Mouse (Mus musculus): ENCODE data around the gene Apoe.

The Apoe gene

DNA sequence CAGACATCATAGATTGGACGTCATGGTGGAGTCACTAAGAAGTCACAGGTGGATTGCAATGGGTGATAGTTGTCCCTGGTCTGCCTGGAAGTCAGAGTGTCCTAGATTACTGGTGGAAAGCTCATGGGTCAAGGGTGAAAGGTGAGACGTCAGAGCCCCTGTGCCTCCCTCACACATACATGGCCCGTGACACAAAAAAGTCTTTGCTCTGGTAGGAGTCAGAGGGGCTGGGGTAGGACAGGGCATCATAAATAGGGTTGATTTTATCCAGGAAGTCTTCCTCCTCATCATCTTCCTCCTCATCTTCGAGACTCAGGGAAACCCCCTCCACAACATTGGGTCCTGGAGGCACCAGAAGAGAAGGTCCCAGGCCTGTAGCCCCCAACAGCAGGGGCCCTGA is 18.4 kb upstream of the Apoe start:
- intact Hi-C loops (cut with DNase I): no loop called here

DNA sequence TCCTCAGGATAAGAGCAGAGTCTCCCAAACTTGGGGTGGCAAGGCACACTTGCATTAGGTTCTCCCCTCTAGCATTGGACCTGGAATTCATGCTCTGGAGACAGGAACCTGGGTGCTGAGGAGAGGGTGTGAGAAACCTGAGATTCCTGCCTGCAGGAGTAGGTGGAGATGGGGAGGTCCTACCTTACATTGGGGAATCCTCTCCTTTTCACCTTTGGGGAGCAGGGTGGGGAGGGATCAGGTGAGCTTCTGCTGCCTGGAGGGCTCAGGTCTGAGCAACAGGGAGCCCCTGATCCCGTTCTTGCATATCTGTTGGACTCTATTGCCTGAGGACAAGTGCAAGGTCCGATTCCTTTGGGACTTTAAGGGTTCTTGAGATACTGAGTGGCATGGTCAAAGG is 17.8 kb upstream of the Apoe start:
- intact Hi-C loops (cut with DNase I): no loop called here

DNA sequence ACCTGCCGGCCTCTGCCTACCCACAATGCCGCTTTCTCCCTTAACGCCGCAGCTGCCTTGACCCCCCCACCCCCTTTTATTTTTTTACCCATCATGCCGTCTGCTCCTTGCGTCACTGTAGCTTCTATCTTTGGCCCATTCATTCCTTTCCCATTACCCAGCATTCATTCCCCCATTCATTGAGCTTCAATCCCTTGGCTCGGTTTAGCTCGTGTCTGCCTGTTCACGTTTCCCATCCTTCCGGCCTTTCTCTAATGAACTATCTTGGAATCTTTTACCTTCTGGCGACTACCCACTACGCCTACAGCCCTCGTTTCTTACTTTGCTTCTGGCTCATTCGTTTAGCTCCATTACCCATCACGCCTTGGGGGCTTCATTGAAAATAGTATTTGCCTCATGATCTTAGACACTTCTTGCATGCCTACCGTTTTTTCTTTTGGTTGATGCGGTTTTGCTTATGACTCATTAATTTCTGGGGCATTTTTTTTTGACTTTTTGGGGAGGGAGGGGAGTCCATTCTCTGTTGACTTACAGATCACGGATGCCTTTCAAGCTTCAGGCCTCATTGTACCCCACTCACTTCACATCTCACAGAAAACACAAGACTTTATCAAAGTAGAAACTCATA is 17.2 kb upstream of the Apoe start:
- intact Hi-C loops (cut with DNase I): no loop called here

DNA sequence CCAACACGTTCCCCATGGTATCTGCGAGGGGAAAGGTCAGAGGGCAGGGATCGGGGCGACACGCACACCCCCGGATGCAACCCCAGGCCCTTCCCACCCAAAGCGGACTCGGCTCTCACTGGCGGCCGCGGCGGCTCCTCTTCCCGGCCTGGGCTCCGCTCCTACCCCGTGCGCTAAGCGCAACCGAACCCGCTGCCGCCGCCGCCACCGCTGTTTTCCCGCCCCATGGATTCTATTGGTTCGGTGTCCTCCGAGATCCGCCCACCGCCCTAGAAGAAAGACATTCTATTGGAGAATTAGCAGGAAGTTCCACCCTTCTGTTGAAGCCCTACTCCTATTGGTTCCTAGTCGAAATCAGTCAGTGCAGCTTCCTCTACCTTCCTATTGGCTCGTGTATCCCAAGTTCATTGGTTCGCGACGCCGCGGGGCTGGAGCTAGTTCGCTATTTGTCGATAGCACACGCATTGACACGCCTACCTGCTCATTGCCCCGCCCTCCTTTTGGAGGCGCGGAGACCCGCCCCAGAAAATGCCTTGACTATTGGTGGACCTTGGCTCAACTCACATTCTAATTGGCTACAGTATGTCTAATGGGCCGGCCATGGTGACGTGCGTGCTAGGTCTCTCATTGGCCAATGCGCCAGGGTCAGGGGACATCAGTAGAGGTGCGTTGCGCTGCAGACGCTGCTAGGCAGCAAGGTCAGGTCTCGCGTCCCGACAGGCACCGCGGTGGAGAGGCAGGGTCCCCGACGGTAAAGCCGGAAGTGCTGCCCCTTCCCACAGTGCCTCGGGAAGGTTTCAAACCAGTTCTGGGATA is 16.5 kb upstream of the Apoe start, which contains the start of gene Tomm40:
Gene Tomm40 (minus strand): TSS at position 200 of the 816 bp plus-strand sequence.
- intact Hi-C loops (cut with DNase I): no loop called here

DNA sequence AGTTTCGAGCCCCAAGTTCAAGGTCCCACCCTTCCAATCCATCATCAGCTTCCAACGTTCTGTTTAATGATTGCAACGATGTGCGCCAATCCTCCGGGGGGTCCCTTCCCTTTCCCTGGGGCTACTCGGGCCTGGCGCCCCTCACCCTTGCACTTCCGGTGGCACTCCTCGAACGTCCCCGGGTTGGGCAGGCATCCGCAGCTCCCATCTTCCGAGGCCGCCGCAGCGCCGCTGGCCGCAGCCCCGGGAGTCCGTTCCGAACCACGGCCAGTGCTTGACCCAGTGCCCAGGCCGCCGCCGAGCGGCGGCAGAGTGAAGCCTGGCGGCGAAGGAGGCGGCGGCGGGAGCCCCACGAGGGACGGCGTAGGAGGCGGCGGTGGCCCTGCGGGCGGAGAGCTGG is 15.8 kb upstream of the Apoe start:
- intact Hi-C loops (cut with DNase I): loop anchor here (5.0 kb wide), 3 partner anchors 32 to 313 kb away; partner anchors contain the start of genes Ckm, Clptm1 and Klc3

DNA sequence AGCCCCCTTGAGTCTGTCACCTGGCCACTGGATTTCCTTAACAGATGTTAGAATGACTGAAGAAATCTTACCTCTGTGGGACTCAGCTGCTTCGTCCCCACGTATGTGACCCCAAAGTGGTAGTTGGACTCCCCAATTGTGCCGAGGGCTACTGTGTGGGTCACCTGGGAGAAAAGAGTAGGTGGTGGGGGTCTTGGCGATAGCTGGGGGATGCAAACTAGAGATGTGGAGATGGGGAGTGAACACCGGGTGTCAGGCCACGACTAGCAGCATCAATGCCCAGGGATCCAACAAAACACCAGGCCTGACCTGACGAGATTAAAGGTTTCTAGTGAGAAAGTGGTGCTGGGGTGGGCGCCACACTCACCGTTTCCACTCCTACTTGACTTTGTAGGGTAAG is 14.6 kb upstream of the Apoe start:
- intact Hi-C loops (cut with DNase I): loop anchor here (5.0 kb wide), 3 partner anchors 34 to 311 kb away; partner anchors contain the start of genes Ckm, Clptm1 and Klc3

DNA sequence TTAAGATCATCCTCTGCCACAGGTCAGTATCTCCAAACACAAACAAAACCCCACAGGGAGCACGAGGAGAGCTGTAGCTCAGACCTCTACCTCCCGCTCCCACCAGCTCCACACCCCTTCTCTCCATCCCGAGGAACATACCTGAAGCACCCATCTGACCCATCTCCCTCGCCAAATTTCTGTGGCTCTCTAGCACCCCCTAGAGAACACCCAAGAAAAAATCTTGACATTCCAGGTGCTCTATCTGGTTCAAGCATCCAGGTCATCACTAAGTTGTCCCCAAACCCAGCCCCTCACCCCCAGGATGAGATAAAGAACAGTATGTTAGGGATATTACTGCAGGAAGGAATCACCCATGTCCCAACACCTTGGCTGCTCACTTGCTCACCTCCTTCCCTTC is 14.2 kb upstream of the Apoe start:
- intact Hi-C loops (cut with DNase I): loop anchor here (5.0 kb wide), 3 partner anchors 34 to 311 kb away; partner anchors contain the start of genes Ckm, Clptm1 and Klc3

DNA sequence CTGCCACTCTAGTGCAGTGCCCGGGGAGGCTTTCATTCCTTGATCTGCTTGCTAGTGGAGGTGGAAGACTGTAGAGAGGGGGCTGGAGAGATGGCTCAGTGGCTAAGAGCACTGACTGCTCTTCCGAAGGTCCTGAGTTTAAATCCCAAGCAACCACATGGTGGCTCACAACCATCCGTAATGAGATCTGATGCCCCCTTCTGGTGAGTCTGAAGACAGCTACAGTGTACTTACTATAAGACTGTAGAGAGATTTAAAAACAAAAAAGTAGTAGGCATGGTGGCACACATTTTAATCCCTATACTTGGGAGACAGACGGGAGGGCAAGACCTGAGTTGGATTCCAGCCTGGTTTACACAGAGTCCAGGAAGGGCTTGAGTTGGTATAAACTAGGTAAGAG is 13.4 kb upstream of the Apoe start:
- intact Hi-C loops (cut with DNase I): loop anchor here (5.0 kb wide), 3 partner anchors 35 to 310 kb away; partner anchors contain the start of genes Ckm, Clptm1 and Klc3

DNA sequence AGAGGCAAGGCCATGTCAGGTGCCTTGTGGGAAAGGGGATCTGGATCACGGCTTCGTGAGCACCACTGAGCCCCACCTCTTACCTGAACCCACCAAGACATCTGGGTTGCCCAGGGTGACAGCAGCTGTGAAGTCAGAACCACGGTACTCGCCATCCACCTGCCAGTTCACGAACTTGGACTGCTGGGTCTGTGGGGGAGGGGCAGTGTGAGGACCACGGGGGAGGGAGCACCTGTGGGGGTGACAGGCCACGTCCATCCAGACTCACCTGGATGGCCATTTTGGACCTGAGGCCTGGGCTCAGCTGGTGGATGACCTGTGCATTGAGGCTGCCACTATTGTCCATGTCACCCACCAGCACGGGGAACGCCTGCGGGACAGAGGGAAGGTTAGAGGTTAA is 11.7 kb upstream of the Apoe start:
- intact Hi-C loops (cut with DNase I): loop anchor here (5.0 kb wide), 3 partner anchors 37 to 308 kb away; partner anchors contain the start of genes Ckm, Clptm1 and Klc3

DNA sequence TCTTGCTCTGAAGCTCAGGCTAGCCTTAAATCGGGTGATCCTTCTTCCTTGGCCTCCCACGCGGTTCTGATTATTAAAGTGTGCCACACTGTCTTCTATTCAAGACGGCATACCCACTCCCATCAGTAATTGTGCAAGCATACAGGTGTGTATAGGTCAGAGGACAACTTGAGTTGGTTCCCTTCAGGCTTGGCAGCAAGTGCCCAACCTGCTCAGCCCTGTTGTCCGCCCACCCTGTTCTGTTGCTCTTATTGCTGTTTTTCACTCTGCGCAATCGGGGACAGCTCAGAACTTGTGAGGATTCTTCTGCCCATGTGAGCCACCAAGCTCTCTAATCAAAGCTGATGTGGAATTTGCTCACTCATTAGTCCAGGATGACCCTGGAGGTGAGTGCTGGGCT is 6.3 kb upstream of the Apoe start:
- intact Hi-C loops (cut with DNase I): no loop called here

DNA sequence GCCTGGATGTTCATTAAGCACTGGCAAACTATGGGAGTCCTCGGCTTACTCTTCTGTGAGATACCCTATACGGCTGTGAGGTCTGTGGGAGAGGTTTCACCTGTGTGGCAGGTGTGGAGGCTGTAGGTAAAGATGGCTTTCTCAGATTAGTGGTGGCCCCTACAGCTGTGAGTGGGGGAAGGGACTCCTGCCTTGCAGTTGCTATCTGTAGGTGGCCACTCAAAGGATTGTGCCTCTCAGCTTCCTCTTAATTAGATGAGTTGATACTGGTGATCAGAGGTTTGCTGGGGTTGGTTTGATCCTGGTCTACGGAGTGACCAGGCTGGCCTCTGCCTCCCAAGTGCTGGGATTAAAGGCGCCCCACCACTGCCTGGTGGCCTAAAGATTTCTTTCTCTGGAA is 5.5 kb upstream of the Apoe start:
- intact Hi-C loops (cut with DNase I): no loop called here

DNA sequence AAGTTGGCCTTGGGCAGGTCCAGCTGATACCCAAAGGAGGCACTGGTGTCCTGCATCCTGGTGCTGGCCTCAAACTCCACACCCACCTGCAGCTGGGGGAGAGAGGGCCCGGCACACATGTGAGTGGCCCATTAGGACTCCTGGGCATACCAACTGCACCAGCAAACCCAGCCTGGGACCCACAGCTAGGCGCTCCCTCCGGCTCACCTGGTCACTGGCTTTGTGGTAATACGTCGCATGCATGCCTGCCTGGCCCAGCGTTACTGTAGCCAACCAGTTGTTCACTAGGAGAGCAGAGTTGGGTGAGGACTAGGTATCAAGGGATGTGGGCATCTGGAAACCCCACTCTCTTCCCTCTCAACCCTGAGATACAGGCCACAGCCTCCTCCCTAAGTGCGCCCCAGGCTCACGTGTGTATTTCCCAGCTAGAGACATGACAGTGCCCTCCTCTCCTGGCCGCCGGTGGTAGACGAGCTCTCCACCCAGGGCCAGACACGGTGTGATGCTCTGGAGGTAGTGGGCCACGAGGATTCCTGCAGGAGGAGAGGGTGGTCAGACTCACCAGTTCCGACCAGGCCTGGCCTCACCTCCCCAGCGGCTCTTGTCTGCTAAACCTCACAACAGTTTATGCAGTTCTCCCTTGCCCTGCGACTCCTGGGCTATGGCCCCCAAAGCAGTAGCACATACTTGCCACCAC is 4.0 kb upstream of the Apoe start:
- intact Hi-C loops (cut with DNase I): no loop called here

DNA sequence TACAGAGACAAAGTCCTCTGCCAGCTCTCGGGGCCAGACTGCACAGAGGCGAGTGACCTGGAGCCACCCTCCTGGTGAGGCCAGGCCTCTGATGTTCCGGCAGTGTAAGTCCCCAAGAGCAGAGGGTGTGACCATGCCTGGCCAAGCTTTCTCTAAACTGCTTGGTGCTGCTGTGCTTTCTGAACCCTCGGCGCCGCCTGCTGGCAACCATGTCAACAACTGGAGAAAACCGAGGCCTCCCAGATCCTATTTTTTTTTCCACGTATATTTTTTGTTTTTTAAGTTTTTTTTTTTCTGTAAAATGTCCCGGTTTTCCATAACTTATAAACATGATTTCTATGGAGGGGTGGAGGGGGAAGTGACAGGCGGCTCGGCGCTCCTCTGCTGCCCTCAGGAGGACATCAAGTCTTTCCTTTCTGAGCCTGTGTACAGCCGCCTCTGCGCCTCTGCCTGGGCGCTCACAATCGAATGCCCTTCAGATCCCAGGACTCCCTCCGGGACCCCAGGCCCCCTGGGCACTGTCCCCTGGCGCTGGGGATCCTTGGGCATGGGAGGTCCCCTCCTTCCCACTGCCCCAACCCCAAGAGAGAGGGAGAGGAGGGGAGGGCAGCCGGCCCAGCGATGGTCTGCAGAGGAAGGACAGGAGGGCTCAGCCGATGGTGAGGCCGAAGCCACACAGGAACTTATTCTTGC is 2.2 kb upstream of the Apoe start:
- intact Hi-C loops (cut with DNase I): no loop called here

DNA sequence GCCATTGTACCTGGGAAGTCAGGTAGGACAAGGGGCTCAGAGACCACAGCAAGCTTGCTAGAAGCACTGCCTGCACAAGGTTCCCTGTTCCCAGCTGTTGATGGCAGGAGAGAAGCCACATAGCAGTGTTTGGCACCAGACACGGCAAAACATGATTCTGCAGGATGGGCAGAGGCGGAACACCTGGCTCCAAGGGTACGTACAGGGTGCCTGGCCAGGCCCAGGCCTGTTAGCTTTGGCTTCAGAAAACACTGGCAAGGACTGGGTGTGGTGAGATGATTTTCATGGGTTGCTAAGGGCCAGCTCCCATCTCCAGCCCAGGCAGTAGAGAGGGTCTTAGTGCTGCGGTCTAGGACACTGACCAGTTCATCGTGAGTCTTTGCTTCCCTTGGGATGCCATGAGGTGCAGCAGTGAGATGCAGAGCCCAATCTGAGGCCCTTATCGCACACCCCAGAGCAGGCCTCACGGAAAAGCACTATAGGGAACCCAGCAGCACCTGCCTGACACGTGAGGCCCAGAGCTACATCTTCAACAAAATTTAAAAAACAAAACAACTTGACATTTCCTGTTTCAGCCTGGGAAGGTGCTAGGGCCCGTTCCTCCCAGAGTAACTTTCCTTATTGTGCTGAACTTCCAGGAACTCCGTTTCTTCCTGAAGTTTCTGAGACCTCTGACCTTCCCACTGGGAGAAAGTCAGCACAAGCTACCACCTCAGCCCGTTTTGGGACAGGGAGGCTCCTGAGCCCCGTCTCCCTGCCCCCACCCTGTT is 1.5 kb upstream of the Apoe start:
- intact Hi-C loops (cut with DNase I): no loop called here

DNA sequence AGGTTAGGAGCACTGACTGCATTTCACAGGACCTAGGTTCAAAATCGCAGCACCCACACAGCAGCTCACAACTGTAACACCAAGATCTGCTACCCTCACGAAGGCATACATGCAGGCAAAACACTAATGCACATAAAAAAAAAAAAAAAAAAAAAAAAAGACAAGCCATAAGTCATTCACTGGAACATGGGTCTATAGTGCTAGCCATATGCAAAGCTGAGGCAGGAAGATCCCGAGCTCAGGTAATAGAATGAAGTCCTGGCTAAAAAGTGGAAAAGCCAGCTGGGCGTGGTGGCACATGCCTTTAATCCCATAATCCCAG is 800 bp upstream of the Apoe start:
- intact Hi-C loops (cut with DNase I): no loop called here

DNA sequence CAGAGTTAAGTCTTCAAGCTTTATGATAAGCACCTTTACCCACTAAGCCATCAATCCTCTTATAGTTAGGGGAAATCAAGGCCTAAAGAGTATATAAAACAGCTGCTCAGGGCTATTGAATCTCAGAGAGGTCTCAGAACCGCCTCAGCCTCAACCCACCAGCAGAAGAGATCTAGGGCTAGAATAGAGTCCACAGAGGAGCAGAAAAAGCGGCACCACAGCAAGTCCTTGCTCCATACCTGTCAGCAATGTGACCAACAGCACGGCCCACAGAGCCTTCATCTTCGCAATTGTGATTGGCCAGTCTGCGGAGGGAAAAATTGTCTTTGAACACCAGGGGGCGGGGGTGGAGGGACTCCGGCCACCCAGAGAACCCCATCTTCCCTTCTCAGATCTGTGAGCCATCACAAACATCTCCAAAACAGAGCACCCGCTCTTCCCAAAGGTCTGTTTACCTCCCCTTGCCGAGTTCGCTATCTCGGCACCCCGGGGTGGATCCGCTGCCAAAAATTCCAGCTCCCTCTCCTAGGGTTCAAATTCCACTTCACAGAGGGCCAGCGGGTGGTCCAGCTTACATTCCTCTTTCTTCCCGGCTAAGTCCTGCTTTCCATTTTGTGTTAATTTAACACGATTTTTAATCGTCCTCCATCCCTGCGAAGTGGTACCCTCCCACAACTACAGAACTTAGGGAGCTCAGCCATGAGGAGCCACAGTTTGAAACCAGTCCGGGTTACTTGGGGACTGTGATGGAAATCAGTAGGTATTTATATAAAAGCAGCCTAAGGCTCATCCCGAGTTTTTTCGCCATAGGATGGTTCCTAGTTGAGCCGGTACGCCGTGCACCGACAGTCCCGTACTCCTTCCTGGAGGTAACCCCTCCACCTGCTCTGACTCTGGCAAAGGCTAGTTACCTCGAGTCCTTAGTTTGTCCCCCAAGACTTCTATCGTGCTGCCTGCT is 760 bp downstream of the Apoe start:
- intact Hi-C loops (cut with DNase I): loop anchor here (1.0 kb wide), 1 partner anchor 29 kb away; no protein-coding TSS in a partner anchor

DNA sequence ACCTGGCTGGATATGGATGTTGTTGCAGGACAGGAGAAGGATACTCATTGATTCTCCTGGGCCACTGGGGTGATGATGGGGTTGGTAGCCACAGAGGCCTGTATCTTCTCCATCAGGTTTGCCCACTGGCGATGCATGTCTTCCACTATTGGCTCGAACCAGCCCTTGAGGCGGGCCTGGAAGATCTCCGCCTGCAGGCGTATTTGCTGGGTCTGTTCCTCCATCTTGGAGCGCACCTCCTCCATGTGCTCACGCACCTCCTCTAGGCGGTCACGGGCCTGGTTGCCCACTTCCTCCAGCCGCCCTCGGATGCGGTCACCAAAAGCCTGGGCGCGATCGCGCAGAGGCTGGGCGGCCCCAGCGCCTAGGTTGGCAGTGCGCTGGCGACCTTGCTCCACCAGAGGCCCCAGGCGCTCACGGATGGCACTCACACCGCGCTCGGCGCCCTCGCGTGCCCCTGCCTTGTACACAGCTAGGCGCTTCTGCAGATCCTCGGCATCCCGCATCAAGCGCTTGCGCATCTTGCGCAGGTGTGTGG is 2.6 kb downstream of the Apoe start:
- intact Hi-C loops (cut with DNase I): no loop called here

DNA sequence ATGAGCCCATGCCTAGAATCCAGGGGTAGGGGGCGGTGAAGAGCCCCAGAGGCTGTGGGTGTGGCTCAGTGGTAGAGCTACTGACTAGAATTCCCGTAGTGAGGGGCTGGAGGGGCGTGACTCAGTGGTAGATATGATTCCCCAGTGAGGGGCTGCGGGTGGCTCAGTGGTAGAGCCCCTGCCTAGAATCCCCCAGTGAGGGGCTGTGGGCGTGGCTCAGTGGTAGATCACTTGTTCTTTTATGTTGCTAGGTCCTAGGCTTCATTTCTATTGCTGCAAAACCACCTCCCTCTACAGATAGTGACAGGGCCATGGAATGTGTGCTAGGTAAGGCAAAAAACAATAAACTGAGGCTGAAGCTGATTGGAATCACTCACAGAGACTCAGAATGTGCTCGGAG is 3.1 kb downstream of the Apoe start:
- intact Hi-C loops (cut with DNase I): no loop called here

DNA sequence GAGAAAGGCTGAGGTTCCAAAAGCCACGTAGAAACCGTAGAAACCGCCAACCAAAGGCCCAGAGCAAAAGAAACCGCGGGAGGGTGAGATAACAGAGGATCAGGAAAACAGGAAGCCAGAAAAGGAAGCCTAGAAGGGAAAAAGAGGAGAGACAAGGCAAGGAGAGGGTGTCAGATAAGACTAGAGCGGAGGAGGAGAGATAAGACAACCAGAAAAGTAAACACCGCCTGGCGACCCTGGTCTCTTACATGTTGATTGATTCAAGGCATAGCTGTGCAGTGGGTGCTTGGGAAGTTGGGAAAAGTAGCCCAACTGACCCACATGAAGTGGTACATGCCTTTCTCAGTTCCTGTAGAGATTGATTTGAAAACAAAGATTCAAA is 3.8 kb downstream of the Apoe start:
- intact Hi-C loops (cut with DNase I): no loop called here

All from adrenal gland (tissue).